Mouse (Mus musculus) activated CD4-positive, CD25-positive, alpha-beta regulatory T cell (primary cell): ENCODE data around the gene Olfr723. TPM values are rescaled to one million over a fixed set of nuclear protein-coding genes. Genes with fewer than 3 reads are reported as not detected.

Experiments used
- polyA plus RNA-seq, 2 experiments: library from polyadenylated mRNA; unstranded; fragments of 100-300 nt; shearing (Covaris generic); gene quantifications; one replicate each; pipeline ENCODE4 v1.2.1; 2017

Gene Olfr723
- polyA plus RNA-seq: not detected

DNA sequence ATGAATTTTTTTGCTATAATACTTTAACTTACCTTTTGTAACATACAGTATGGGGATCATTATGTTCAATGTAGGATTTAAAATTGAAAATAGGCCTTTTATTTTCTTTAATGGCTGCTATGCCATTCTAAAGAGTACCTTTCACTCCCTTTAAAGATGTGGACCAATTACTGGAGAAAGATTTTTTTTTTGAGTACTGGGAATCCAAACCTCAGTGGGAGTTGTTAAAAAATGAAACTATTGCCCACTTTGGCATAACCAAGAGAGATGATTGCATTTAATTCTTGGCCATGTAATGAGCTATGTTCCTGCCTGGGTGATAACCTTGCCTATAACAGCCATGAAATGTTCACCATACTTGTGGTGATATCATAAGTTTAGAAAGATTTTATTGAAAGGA, at the start of gene Olfr723:
Olfr723 (minus strand) TSS at position 101 of the 400 bp plus-strand sequence.

DNA sequence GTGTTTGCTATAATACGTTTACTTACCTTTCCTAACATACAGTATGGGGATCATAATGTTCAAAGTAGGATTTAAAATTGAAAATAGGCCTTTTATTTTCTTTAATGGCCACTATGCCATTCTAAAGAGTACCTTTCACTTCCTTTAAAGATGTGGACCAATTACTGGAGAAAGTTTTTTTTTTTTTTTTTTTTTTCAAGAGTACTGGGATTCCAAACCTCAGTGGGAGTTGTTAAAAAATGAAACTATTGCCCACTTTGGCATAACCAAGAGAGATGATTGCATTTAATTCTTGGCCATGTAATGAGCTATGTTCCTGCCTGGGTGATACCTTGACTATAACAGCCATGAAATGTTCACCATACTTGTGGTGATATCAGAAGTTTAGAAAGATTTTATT, 31.6 kb upstream of the Olfr723 start, which contains the start of gene Olfr724:
Olfr724 (minus strand) TSS at position 101 of the 400 bp plus-strand sequence.

DNA sequence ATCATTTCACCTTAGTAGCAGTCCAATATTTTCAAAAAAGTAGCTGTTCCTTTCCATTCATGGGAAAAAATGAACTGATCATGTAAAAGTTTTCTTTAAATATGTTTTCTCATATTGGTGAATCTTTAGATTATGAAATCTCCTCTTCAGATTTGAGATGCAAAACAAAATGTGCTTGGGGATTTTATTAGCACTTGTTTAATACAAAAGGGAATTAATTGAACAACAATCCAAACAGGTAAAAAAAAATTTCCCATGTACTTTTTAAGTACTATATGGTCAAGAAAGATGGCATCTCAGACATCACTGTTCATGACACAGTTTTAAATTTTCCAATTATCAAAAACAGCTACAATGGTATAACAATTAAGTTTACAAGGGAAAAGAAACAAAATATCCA, 29.7 kb downstream of the Olfr723 start, which contains the start of gene Olfr722:
Olfr722 (minus strand) TSS at position 101 of the 400 bp plus-strand sequence.

Other genes starting within 250 kb of the Olfr723 start
- not detected for gene Armh4, start 148.4 kb downstream of the Olfr723 start, polyA plus RNA-seq
- under 1 TPM in 1 of 2 experiments, not detected in 1; 0.18 TPM for gene Olfr722, start 29.8 kb downstream of the Olfr723 start, polyA plus RNA-seq
- not detected for gene Olfr724, start 31.5 kb upstream of the Olfr723 start, polyA plus RNA-seq
- gene Olfr725, start 108.6 kb upstream of the Olfr723 start, polyA plus RNA-seq: not detected
- under 1 TPM in 1 of 2 experiments, not detected in 1; 0.14 TPM for gene Olfr726, start 159.2 kb upstream of the Olfr723 start, polyA plus RNA-seq
- under 1 TPM in 1 of 2 experiments, not detected in 1; 0.06 TPM for gene Olfr727, start 191.4 kb upstream of the Olfr723 start, polyA plus RNA-seq
- not detected for gene Olfr728, start 210.9 kb upstream of the Olfr723 start, polyA plus RNA-seq
- gene Olfr729, start 221.1 kb upstream of the Olfr723 start, polyA plus RNA-seq: under 1 TPM in 1 of 2 experiments, not detected in 1; 0.18 TPM